Mouse (Mus musculus) gastrocnemius, postnatal 10 days (tissue): Measurements from ENCODE around the gene Thsd7a. TPM values are rescaled to one million over a fixed set of nuclear protein-coding genes. Genes with fewer than 3 reads are reported as not detected.

ENCODE experiments used
- DNase-seq: peaks from one replicate; pipeline ENCODE4 v3.0.0; 2021; ENCODE audit warnings: mixed read lengths
- long read RNA-seq, 2 experiments: library from polyadenylated mRNA; stranded (forward); transcript quantifications; one replicate each; pipeline ENCODE4 v2.0.0; 2021
- total RNA-seq, 2 experiments: library from RNA; stranded (reverse); gene quantifications; 2 replicates each; pipeline ENCODE4 v1.2.3; 2021

The Thsd7a gene
- 1 to 10 TPM; 4.0 to 4.2 TPM for total RNA-seq
- long read RNA-seq, experiment 1: 0 reads
- long read RNA-seq, experiment 2, partial matches to known transcripts: 0 of 1 reads
- long read RNA-seq, experiment 2, other reads (novel, unspliced or antisense): 1 of 1 reads

GRCm38 (mm10) chr6:12748787-12749530, at the start of gene Thsd7a:
Gene Thsd7a, minus strand, starts transcription at chr6:12749410.
- DNase-seq: peak; percentile 49

GRCm38 (mm10) chr6:12787129-12787528, 37.9 kb upstream of the Thsd7a start:
- no peak for DNase-seq

GRCm38 (mm10) chr6:12786378-12786982, 37.3 kb upstream of the Thsd7a start:
- DNase-seq: no peak

- DNase-seq: no peak
Observed at GRCm38 (mm10) chr6:12784918-12785618, 35.9 kb upstream of the Thsd7a start.

- DNase-seq: no peak
Observed at GRCm38 (mm10) chr6:12772799-12773198, 23.6 kb upstream of the Thsd7a start.

GRCm38 (mm10) chr6:12765191-12765590, 16.0 kb upstream of the Thsd7a start:
- no peak for DNase-seq

- no peak for DNase-seq
Observed at GRCm38 (mm10) chr6:12764606-12765005, 15.4 kb upstream of the Thsd7a start.

- DNase-seq: no peak
Observed at GRCm38 (mm10) chr6:12763816-12764215, 14.6 kb upstream of the Thsd7a start.

- no peak for DNase-seq
Observed at GRCm38 (mm10) chr6:12759328-12760193, 10.4 kb upstream of the Thsd7a start.

GRCm38 (mm10) chr6:12752297-12752696, 3.1 kb upstream of the Thsd7a start:
- no peak for DNase-seq

GRCm38 (mm10) chr6:12750441-12750840, 1.2 kb upstream of the Thsd7a start:
- DNase-seq: no peak

GRCm38 (mm10) chr6:12749531-12750210, 461 bp upstream of the Thsd7a start:
- no peak for DNase-seq

- DNase-seq: no peak
Observed at GRCm38 (mm10) chr6:12748454-12748786, 790 bp downstream of the Thsd7a start.

GRCm38 (mm10) chr6:12747856-12748450, 1.3 kb downstream of the Thsd7a start:
- no peak for DNase-seq

- DNase-seq: no peak
Observed at GRCm38 (mm10) chr6:12742791-12743190, 6.4 kb downstream of the Thsd7a start.

- DNase-seq: no peak
Observed at GRCm38 (mm10) chr6:12733924-12734323, 15.3 kb downstream of the Thsd7a start.

GRCm38 (mm10) chr6:12716071-12716470, 33.1 kb downstream of the Thsd7a start:
- no peak for DNase-seq

GRCm38 (mm10) chr6:12712581-12712980, 36.6 kb downstream of the Thsd7a start:
- no peak for DNase-seq

GRCm38 (mm10) chr6:12702925-12703324, 46.3 kb downstream of the Thsd7a start:
- DNase-seq: no peak

GRCm38 (mm10) chr6:12699089-12699488, 50.1 kb downstream of the Thsd7a start:
- no peak for DNase-seq

GRCm38 (mm10) chr6:12693689-12694088, 55.5 kb downstream of the Thsd7a start:
- no peak for DNase-seq
